In the genomic region with DNA sequence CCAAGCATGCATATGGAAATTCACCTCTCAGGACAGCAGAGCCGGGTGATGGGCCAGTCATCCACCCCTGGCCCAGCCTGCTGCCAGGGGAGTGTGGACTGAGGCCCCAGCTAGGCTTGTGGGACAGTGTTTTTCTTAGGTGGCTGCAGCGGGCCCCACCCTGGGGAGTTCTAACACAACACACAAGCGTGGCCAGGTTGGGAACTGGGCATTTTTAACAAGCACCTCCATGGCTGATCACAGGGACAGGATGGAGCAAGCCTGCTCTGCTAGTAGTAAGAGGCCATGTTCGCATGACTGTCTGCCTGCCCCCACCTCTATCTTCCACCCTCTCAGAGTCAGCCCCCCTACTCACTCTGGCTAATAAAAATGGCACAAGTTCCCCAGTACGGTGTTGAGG, we compare ENCODE assay signal across 13 mouse cellular contexts. TPM values are rescaled to one million over a fixed set of nuclear protein-coding genes. Genes with fewer than 3 reads are reported as not detected.
DNase-seq lines count a peak whose midpoint lies in the region; ATAC-seq lines count a peak whose summit lies in the region.
"Had no signal": no experiment of that assay in that cellular context is flagged by ENCODE, and none has a peak within 500 bp of the region (broad histone marks: within the 10 kb centered on the region; RNA-seq: fewer than 3 reads in every experiment).

No protein-coding gene starts in this region.

- peaks cover 61% of the 10 kb centered on the region for H3K4me1 ChIP-seq in embryonic facial prominence, embryonic 14.5 days (ENCODE audit: control insufficient read depth, insufficient read depth, low read length)
- peaks cover 61% of the 10 kb centered on the region for H3K4me1 ChIP-seq in hindbrain, embryonic 14.5 days (replicated peaks; ENCODE audit: control insufficient read depth, insufficient read depth, low read length)
- peaks cover 89% of the 10 kb centered on the region for H3K4me1 ChIP-seq in neural tube, embryonic 13.5 days (replicated peaks)

- no peak overlapping the region for H3K4me3 ChIP-seq in embryonic facial prominence, embryonic 14.5 days (ENCODE audit: low read depth, low read length)
- 0 out of 2 replicates have a peak overlapping the region, but pooled peaks have one; percentile 87 for H3K4me3 ChIP-seq in hindbrain, embryonic 14.5 days (replicated peaks; ENCODE audit: low read length)
- H3K4me3 ChIP-seq in neural tube, embryonic 13.5 days: no peak overlapping the region
- H3K4me3 ChIP-seq: layer of hippocampus, adult 2 months; liver, embryonic 13.5 days had no signal

- no peak for ATAC-seq in embryonic facial prominence, embryonic 14.5 days (ENCODE audit: low read depth)
- ATAC-seq in hindbrain, embryonic 14.5 days (ENCODE audit: low FRiP score): no peak
- no peak for ATAC-seq in neural tube, embryonic 13.5 days (ENCODE audit: low read depth)
- ATAC-seq in erythroid progenitor cell, adult 5-6 weeks (replicated peaks; ENCODE audit: low FRiP score, poor library complexity, severe bottlenecking): no peak

- H3K9ac ChIP-seq in embryonic facial prominence, embryonic 14.5 days (ENCODE audit: low read depth, low read length): peak overlapping the region; percentile 90
- 0 out of 2 replicates have a peak overlapping the region, but pooled peaks have one; percentile 39 for H3K9ac ChIP-seq in hindbrain, embryonic 14.5 days
- H3K9ac ChIP-seq in neural tube, embryonic 13.5 days: peak overlapping the region; percentile 43; the same call in 1 of the 2 replicates
- H3K9ac ChIP-seq: liver, embryonic 13.5 days had no signal

- H3K27me3 ChIP-seq in embryonic facial prominence, embryonic 14.5 days (replicated peaks; ENCODE audit: control insufficient read depth, insufficient read depth, low read length): no peaks in the 10 kb centered on the region
- H3K27me3 ChIP-seq in hindbrain, embryonic 14.5 days (ENCODE audit: control insufficient read depth, insufficient read depth, low read length): no peaks in the 10 kb centered on the region
- H3K27me3 ChIP-seq in neural tube, embryonic 13.5 days: no peaks in the 10 kb centered on the region

- H3K36me3 ChIP-seq in embryonic facial prominence, embryonic 14.5 days (ENCODE audit: control insufficient read depth, insufficient read depth, low read length): no peaks in the 10 kb centered on the region
- H3K36me3 ChIP-seq in hindbrain, embryonic 14.5 days (replicated peaks; ENCODE audit: control insufficient read depth, insufficient read depth): no peaks in the 10 kb centered on the region
- H3K36me3 ChIP-seq in neural tube, embryonic 13.5 days: no peaks in the 10 kb centered on the region
- H3K36me3 ChIP-seq: liver, embryonic 13.5 days had no signal

- H3K4me2 ChIP-seq in embryonic facial prominence, embryonic 14.5 days (ENCODE audit: low read depth, low read length): peak overlapping the region; percentile 96
- peak overlapping the region; percentile 0 for H3K4me2 ChIP-seq in hindbrain, embryonic 14.5 days (replicated peaks)
- peak overlapping the region; percentile 97 for H3K4me2 ChIP-seq in neural tube, embryonic 13.5 days
- H3K4me2 ChIP-seq: liver, embryonic 13.5 days had no signal

- H3K9me3 ChIP-seq in embryonic facial prominence, embryonic 14.5 days (ENCODE audit: control insufficient read depth, low read length): no peaks in the 10 kb centered on the region
- H3K9me3 ChIP-seq in hindbrain, embryonic 14.5 days (ENCODE audit: control insufficient read depth, low read length): no peaks in the 10 kb centered on the region
- H3K9me3 ChIP-seq in neural tube, embryonic 13.5 days: no peaks in the 10 kb centered on the region
- H3K9me3 ChIP-seq: liver, embryonic 13.5 days had no signal

- no peak overlapping the region; the same call in 1 of the 2 replicates for H3K27ac ChIP-seq in embryonic facial prominence, embryonic 14.5 days (replicated peaks; ENCODE audit: low read depth, low read length)
- H3K27ac ChIP-seq in hindbrain, embryonic 14.5 days: no peak overlapping the region
- H3K27ac ChIP-seq in neural tube, embryonic 13.5 days (replicated peaks): peak overlapping the region; percentile 97
- H3K27ac ChIP-seq: liver, embryonic 13.5 days had no signal

- WGBS in embryonic facial prominence, embryonic 14.5 days: 62% methylated on average over 5 of the region's 5 CpGs
- whole genome bisulfite sequencing in hindbrain, embryonic 14.5 days: 63% methylated on average over 5 of the region's 5 CpGs
- 50% methylated on average over 5 of the region's 5 CpGs for WGBS in neural tube, embryonic 13.5 days

- DNase-seq in kidney, adult 18-20 months: peak; percentile 8
- no peak for DNase-seq in kidney, postnatal 36 days
- no peak for DNase-seq in embryonic facial prominence, embryonic 14.5 days (ENCODE audit: low spot score)
- DNase-seq in hindbrain, embryonic 14.5 days (ENCODE audit: low spot score): no peak
- DNase-seq in thymus, postnatal 25 days: no peak
- DNase-seq: adrenal gland, adult 8-10 months; cerebellum, adult 8-10 months; liver, embryonic 13.5 days; right cerebral cortex, postnatal 4 days; thymus, postnatal 36 days had no signal

RNA-seq across cellular contexts. Expression of a gene that starts 3.5 kb away (rescaled TPM):
- polyA plus RNA-seq in embryonic facial prominence, embryonic 14.5 days (2014; fragmentation: Nextera tagmentation; extraction: Ambion mirVana): 34.7 and 36.3 TPM in 2 replicates
- 18.1 and 19.0 TPM in 2 replicates for polyA plus RNA-seq in hindbrain, embryonic 14.5 days (2014; fragmentation: Nextera tagmentation; extraction: Ambion mirVana)
- polyA plus RNA-seq in neural tube, embryonic 13.5 days (2015; fragmentation: Nextera tagmentation; extraction: Ambion mirVana): 22.2 and 28.8 TPM in 2 replicates
- not detected in 2 replicates for total RNA-seq in erythroid progenitor cell, adult 5-6 weeks (2015; ENCODE audit: low replicate concordance)
- total RNA-seq in erythroid progenitor cell, adult 5-6 weeks (2017; ENCODE audit: low replicate concordance): not detected in 2 replicates

RNA-seq across cellular contexts. Expression of a gene that starts 26.7 kb away (rescaled TPM):
- polyA plus RNA-seq in embryonic facial prominence, embryonic 14.5 days (2014; fragmentation: Nextera tagmentation; extraction: Ambion mirVana): 90.8 and 90.9 TPM in 2 replicates
- polyA plus RNA-seq in hindbrain, embryonic 14.5 days (2014; fragmentation: Nextera tagmentation; extraction: Ambion mirVana): 174 and 193 TPM in 2 replicates
- polyA plus RNA-seq in neural tube, embryonic 13.5 days (2015; fragmentation: Nextera tagmentation; extraction: Ambion mirVana): 152 and 169 TPM in 2 replicates
- total RNA-seq in erythroid progenitor cell, adult 5-6 weeks (2015; ENCODE audit: low replicate concordance): 9.4 and 16.8 TPM in 2 replicates
- 3.9 and 9.6 TPM in 2 replicates for total RNA-seq in erythroid progenitor cell, adult 5-6 weeks (2017; ENCODE audit: low replicate concordance)

RNA-seq across cellular contexts. Expression of a gene that starts 38.4 kb away (rescaled TPM):
- polyA plus RNA-seq in embryonic facial prominence, embryonic 14.5 days (2014; fragmentation: Nextera tagmentation; extraction: Ambion mirVana): 16.6 and 17.2 TPM in 2 replicates
- polyA plus RNA-seq in hindbrain, embryonic 14.5 days (2014; fragmentation: Nextera tagmentation; extraction: Ambion mirVana): 8.2 and 8.8 TPM in 2 replicates
- 10.2 TPM in 2 replicates for polyA plus RNA-seq in neural tube, embryonic 13.5 days (2015; fragmentation: Nextera tagmentation; extraction: Ambion mirVana)
- 4.6 and 7.6 TPM in 2 replicates for total RNA-seq in erythroid progenitor cell, adult 5-6 weeks (2015; ENCODE audit: low replicate concordance)
- total RNA-seq in erythroid progenitor cell, adult 5-6 weeks (2017; ENCODE audit: low replicate concordance): 1.7 and 2.7 TPM in 2 replicates

RNA-seq across cellular contexts. Expression of a gene that starts 41.7 kb away (rescaled TPM):
- polyA plus RNA-seq in embryonic facial prominence, embryonic 14.5 days (2014; fragmentation: Nextera tagmentation; extraction: Ambion mirVana): 31.3 and 32.4 TPM in 2 replicates
- polyA plus RNA-seq in hindbrain, embryonic 14.5 days (2014; fragmentation: Nextera tagmentation; extraction: Ambion mirVana): 6.4 and 6.6 TPM in 2 replicates
- polyA plus RNA-seq in neural tube, embryonic 13.5 days (2015; fragmentation: Nextera tagmentation; extraction: Ambion mirVana): 6.7 TPM in 2 replicates
- total RNA-seq in erythroid progenitor cell, adult 5-6 weeks (2015; ENCODE audit: low replicate concordance): not detected in 2 replicates
- not detected in 2 replicates for total RNA-seq in erythroid progenitor cell, adult 5-6 weeks (2017; ENCODE audit: low replicate concordance)

RNA-seq across cellular contexts. Expression of a gene that starts 41.7 kb away (rescaled TPM):
- 57.6 and 57.7 TPM in 2 replicates for polyA plus RNA-seq in embryonic facial prominence, embryonic 14.5 days (2014; fragmentation: Nextera tagmentation; extraction: Ambion mirVana)
- polyA plus RNA-seq in hindbrain, embryonic 14.5 days (2014; fragmentation: Nextera tagmentation; extraction: Ambion mirVana): 54.6 and 64.8 TPM in 2 replicates
- polyA plus RNA-seq in neural tube, embryonic 13.5 days (2015; fragmentation: Nextera tagmentation; extraction: Ambion mirVana): 55.7 and 59.2 TPM in 2 replicates
- total RNA-seq in erythroid progenitor cell, adult 5-6 weeks (2015; ENCODE audit: low replicate concordance): 10.1 and 12.6 TPM in 2 replicates
- 10.9 and 14.3 TPM in 2 replicates for total RNA-seq in erythroid progenitor cell, adult 5-6 weeks (2017; ENCODE audit: low replicate concordance)

Comparison
In these comparisons a context has a peak if more than half of its experiments do, and no peak if none do; other contexts are left out.
1. H3K4me2 ChIP-seq: peak in every context shown above with its lines; median percentile 97 in neural tube, embryonic 13.5 days; 96 in embryonic facial prominence, embryonic 14.5 days; 0 in hindbrain, embryonic 14.5 days.
2. H3K9ac ChIP-seq: peak in every context shown above with its lines; median percentile 90 in embryonic facial prominence, embryonic 14.5 days; 43 in neural tube, embryonic 13.5 days; 39 in hindbrain, embryonic 14.5 days.